Mouse (Mus musculus): ENCODE results near the gene Zcchc14.
A peak's percentile ranks its signal among the peaks of the same experiment; 100 is the strongest.
"Not testable (repeated sequence)": the region's sequence is repeated elsewhere in the genome, so short reads cannot be mapped to it uniquely, and the experiment has no call there.

Gene Zcchc14

DNA sequence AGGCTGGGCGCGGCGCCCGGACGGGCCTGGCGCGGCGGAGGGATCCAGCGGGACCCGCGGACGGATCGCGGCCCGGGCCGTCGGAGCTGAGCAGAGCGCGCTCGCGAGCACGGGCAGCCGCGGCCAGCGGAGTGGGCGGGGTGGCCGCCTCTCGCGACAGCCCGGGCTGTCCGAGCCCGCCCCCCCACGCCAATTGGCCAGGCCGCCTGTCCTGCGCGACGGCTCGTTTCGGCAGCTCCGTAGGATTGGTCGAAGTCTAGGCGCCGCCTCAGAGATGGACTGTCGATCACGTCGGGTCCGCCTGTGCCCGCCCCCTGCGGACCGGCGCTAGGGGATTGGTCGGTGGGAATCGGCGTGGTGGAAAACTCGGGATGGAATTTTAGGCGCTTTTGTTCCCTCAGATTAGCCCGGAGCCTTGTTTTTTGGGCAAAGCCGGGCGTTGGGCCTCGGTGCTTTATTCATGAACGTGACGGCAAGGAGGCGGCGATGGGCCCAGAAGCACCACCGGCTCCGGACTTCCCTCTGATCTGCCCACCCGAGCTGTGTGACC lies at the start of gene Zcchc14:
Gene Zcchc14, minus strand, starts transcription at position 128 of the 550 bp plus-strand sequence.
- peak; percentile 99 for DNase-seq (ENCODE audit: low spot score)

DNA sequence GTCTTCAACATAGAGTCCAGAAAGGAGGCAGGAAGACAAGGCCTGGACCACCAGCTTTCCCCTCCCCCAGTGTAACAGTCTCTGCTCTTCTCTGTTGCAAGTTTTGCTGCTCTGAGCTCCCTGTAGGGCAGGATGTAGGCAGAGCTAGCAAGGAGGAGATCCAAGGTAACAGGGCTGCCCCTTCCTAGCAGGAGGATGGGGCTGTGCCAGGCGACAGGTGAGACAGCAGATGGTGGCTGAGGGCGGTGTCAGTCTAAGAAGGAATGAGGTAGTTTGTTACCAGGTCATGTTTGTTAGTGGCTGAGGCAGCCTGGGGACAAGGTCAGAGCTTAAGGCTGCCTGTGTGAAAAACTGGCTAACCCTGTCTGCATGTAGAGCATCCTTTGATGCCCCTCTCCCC lies 47.2 kb upstream of the Zcchc14 start:
- no peak for DNase-seq (ENCODE audit: low spot score)

- DNase-seq (ENCODE audit: low spot score): no peak
These were observed 46.0 kb upstream of the Zcchc14 start for GRCm38 (mm10) chr8:121698615-121699101.

- no peak for DNase-seq (ENCODE audit: low spot score)
These were observed 45.3 kb upstream of the Zcchc14 start for GRCm38 (mm10) chr8:121697735-121698614.

DNA sequence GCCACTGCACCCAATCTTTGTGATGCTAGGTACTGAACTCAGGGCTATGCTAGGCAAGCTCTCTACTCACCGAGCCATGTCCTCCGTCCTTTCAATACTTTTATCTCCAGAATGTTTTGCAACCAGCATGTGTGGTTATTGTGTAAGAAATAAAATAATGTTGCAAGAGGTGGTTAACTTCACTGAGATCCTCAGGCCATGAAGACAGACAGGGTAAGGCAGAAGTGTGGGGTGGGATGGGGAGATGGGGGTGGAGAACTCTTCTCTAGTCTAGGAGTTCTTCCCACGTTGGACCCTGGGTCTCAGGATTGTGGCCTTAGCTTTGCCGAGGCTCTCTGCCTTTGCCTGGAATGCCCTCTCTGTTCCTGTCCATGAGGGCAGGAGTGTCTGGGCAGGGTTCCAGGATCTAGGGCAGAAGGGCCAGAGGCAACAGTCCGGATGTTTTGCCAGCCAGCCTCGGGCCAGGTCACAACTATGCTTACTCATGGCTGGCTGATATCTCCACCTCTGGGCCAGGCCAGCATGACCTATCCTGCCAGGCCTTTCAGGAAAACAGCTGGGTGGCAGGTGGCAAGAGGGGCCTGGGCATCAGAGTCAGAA lies 43.0 kb upstream of the Zcchc14 start:
- peak; percentile 44 for DNase-seq (ENCODE audit: low spot score)

- peak; percentile 57 for DNase-seq (ENCODE audit: low spot score)
These were observed 41.8 kb upstream of the Zcchc14 start for GRCm38 (mm10) chr8:121694453-121694852.

DNA sequence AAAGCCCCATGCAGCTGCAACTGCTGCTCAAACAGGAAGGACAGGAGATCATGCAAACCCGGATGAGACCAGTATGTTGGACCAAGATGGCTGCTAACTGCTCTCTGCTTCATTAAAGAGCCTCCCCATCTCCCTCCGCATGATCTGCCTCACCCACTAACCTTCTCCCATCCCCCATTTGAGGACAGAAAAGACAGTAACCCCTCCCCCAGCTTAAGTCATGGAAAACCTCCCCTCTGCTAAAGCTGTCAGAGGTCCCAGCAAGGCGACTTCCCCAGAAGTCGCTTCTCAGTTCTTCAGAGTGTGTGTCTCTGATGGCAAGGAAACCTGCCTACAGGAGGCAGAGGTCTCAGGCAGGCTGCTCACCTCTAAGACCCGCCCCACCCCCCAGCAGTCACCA lies 35.8 kb upstream of the Zcchc14 start:
- DNase-seq (ENCODE audit: low spot score): no peak

DNA sequence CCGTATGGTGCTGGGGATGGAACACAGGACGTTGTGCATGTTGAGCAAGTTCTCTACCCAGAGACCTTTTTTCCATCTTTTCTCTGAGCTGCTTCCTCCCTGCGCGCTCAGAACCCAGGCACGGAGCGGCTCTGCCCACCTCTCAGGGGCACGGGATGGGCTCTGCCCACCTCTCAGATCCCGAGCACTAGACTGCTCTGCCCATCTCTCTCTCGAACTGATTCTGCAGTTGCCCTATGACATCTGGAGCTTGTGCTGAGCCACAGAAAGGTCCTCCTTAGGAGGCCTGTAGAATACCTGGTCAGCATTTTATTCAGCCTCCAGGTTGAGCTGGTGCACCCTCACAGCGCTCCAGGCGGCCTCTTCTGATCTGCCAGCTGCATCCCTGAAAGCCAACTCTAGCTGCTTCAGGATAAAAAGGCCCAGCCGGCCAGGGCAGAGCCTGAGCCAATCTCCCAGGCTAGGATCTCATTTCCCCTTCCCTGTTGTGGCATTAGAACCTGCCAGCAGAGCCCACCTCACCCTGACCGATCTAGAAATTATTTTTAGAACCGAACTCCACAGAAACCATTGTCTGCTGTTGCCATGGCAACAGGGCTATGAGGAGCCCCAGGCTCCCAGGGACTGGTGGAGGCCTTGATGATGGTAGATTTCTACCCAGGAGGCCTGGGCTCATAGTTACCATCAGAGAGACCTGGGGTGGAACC lies 34.9 kb upstream of the Zcchc14 start:
- no peak for DNase-seq (ENCODE audit: low spot score)

DNA sequence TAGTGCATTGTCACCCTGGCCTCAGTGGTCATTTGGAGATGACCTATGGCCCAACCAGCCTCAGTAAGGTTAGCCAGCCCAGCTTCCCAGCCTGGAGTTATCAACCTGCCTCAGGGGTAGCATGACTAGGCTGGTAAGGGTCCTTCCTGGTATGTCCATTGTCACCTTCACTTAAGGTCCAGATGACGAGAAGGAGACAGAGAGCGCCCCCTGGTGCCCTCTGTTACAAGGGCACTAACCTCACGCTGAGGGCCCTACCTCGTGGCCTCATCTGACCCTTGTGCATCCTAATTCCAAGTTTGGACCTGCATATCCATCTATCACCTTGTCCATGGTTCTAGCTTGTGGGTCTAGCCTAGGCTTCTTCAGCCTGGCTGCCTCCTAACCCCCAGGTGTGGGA lies 32.7 kb upstream of the Zcchc14 start:
- no peak for DNase-seq (ENCODE audit: low spot score)

DNA sequence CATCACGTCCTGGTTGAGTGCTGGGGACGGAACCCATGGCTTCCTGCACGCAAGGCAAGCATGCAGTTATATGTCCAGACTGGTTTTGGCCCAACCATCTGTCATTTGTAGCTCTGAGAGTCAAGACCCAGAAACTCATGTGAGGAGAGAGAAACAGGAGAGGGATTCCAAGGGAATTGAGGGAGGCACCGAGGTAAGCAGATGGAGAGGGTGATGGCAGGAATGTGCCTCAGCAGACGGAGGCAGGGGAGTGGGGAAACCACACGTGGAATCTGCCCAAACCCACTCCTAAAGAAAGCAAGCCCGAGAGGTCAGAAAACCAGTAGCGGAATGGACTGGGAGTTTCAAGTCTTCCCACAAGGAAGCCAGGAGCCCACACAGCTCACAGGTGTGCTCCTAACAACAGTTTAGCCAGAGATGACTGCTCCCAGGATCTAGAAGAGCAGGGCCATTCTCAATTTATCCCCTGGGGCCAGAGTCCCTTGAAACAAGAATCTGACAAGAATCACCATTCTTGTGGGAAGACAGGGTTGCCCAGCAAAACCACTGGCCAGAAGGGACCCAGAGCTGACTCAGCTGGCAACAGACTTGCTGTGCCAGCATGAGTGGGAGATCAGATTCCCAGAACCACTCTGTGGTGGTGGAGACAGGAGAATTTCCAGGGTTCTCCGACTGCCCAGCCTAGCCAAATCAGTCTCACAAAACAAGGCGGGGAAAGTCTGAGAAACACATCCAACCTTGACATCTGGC lies 30.6 kb upstream of the Zcchc14 start:
- no peak for DNase-seq (ENCODE audit: low spot score)

GRCm38 (mm10) chr8:121681457-121681856 lies 28.8 kb upstream of the Zcchc14 start:
- no peak for DNase-seq (ENCODE audit: low spot score)

- DNase-seq (ENCODE audit: low spot score): no peak
These were observed 28.2 kb upstream of the Zcchc14 start for GRCm38 (mm10) chr8:121680896-121681295.

DNA sequence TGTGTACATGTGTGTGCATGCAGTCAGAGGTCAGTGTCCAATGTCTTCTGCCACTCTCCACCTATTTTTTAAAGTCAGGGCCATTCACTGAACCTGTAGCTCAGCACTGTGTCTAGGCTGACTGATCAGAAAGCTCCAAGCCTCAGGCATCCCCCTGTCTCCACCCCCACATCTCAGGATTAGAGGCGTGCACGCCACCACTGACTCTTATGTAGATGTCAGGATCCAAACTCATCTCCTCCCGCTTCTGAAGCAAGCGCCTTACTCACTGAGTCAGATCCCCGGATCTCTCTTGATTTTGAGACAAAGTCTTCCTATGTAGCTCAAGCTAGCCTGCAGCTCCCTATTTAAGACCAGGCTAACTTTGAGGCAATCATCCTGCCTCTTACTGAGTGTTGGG lies 26.0 kb upstream of the Zcchc14 start:
- DNase-seq (ENCODE audit: low spot score): no peak

DNA sequence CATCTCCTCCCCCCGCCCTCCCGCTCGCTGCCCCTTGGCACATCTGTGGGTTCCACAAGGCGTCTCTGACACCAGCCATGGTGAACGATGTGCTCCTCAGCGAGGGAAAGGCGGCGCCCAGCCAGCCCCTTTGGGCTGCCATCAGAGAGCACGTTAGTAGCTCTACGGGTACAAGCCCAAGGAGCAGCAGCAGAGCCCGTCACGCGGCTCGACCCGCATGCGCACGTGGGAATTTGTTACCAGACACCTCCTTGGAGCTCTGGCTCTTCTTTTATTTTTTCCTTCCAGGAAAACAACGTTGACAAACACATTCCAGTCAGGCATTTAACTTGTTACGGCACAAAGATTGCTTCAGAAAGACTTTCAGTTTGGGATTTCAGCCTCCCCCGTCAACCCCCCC lies 23.0 kb upstream of the Zcchc14 start:
- DNase-seq (ENCODE audit: low spot score): peak; percentile 62

GRCm38 (mm10) chr8:121675161-121675560 lies 22.5 kb upstream of the Zcchc14 start:
- DNase-seq (ENCODE audit: low spot score): no peak

GRCm38 (mm10) chr8:121674524-121674923 lies 21.8 kb upstream of the Zcchc14 start:
- DNase-seq (ENCODE audit: low spot score): no peak

DNA sequence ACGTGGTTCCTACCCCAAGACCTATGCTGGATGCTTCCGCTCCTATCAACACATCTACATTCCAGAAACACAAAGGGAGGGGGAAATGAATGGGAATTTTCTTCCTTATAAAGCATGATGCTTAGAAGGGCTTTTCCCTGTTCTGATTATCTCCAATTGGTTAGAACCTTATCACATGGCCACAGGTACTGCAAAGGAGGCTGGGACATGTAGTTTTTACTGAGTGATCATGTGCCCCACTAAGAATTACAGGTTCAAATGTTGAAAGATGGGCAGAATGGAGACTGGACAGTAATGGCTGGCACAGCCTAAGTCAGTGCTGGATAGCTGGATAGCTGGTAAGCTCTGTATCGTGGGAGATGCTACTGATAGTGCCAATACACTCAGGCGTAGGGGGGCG lies 21.2 kb upstream of the Zcchc14 start:
- no peak for DNase-seq (ENCODE audit: low spot score)

- no peak for DNase-seq (ENCODE audit: low spot score)
These were observed 20.5 kb upstream of the Zcchc14 start for GRCm38 (mm10) chr8:121673153-121673552.

GRCm38 (mm10) chr8:121669208-121669607 lies 16.5 kb upstream of the Zcchc14 start:
- no peak for DNase-seq (ENCODE audit: low spot score)

DNA sequence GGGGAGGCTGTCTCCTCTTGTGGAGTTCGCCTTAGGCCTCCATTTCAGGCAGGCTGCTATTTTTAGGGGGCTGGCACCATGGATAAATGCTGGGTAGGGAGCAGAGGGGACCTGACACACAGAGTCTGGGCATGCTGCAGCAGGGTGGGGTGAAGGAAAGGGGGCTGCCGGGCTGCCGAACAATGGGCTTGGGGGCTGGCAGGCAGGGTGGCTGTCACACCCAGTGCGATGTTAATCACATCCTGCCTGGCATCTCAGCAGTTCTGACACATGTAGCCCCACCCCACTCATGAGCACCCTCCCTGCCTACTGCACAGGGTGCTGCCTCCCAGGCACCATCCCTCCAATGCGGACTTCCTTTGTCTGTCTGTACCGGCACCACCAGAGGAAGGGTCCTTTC lies 15.9 kb upstream of the Zcchc14 start:
- no peak for DNase-seq (ENCODE audit: low spot score)

DNA sequence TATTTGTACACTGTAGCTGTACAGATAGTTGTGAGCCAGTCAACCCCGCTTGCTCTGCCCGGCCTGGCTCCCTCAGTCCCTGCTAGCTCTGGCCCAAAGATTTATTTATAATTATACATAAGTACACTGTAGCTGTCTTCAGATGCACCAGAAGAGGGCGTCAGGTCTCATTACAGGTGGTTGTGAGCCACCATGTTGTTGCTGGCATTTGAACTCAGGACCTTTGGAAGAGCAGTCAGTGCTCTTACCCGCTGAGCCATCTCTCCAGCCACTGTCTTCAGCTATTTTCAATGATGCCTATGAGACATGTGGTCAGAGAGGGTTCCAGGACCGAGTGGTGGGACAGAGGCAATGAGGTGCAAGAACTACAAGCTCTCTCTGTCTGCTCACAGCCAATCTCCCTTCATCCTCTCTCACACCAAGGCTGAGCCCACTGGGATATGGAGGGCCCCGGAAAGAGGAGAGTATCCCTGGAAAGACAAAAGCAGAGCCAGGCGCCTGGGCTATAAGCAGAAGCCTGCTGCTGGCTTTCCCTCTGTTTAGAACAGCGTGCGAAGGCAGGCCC lies 15.3 kb upstream of the Zcchc14 start:
- DNase-seq (ENCODE audit: low spot score): not testable (repeated sequence)
